ENCODE assay signal across 8 mouse cellular contexts in genomic region chr17:31833752-31834151, GRCm38 (mm10). TPM values are rescaled to one million over a fixed set of nuclear protein-coding genes. Genes with fewer than 3 reads are reported as not detected.
A peak's percentile ranks its signal among the peaks of the same experiment; 100 is the strongest.
DNase-seq lines count a peak whose midpoint lies in the region; ATAC-seq lines count a peak whose summit lies in the region.
"Had no signal": no experiment of that assay in that cellular context is flagged by ENCODE, and none has a peak within 500 bp of the region (broad histone marks: within the 10 kb centered on the region; RNA-seq: fewer than 3 reads in every experiment).

No protein-coding gene starts in this region.

- DNase-seq in lung, postnatal 25 days (ENCODE audit: low spot score), result no peak
- no peak for DNase-seq in heart, embryonic 10.5 days (ENCODE audit: low spot score)
- no peak for DNase-seq in limb, embryonic 10.5 days (ENCODE audit: low spot score)
- DNase-seq in adrenal gland, postnatal 36 days, result no peak

- H3K27ac ChIP-seq in lung, embryonic 15.5 days, result peak overlapping the region; percentile 75
- peak overlapping the region; percentile 76 for H3K27ac ChIP-seq in heart, embryonic 10.5 days
- H3K27ac ChIP-seq in limb, embryonic 10.5 days, result peak overlapping the region; percentile 74
- H3K27ac ChIP-seq in stomach, embryonic 14.5 days (ENCODE audit: low read length), result peak overlapping the region; percentile 84

- peak overlapping the region; percentile 1; the same call in 1 of the 2 replicates for H3K4me2 ChIP-seq in lung, embryonic 15.5 days
- no peak overlapping the region for H3K4me2 ChIP-seq in stomach, embryonic 14.5 days (replicated peaks; ENCODE audit: low read depth, low read length)

- H3K9me3 ChIP-seq in lung, embryonic 15.5 days, result no peaks in the 10 kb centered on the region
- H3K9me3 ChIP-seq in heart, embryonic 10.5 days, result peaks cover 3% of the 10 kb centered on the region
- H3K9me3 ChIP-seq in limb, embryonic 10.5 days (replicated peaks), result no peaks in the 10 kb centered on the region
- peaks cover 7% of the 10 kb centered on the region; the same call in 1 of the 2 replicates for H3K9me3 ChIP-seq in stomach, embryonic 14.5 days (ENCODE audit: control insufficient read depth, low read depth, low read length)

- H3K36me3 ChIP-seq in lung, embryonic 15.5 days, result no peaks in the 10 kb centered on the region
- peaks cover 6% of the 10 kb centered on the region; the same call in 1 of the 2 replicates for H3K36me3 ChIP-seq in heart, embryonic 10.5 days
- H3K36me3 ChIP-seq in limb, embryonic 10.5 days, result no peaks in the 10 kb centered on the region
- H3K36me3 ChIP-seq in stomach, embryonic 14.5 days (ENCODE audit: control insufficient read depth, insufficient read depth, low read length), result no peaks in the 10 kb centered on the region

- no peak overlapping the region for H3K9ac ChIP-seq in lung, embryonic 15.5 days
- no peak overlapping the region; the same call in 1 of the 2 replicates for H3K9ac ChIP-seq in stomach, embryonic 14.5 days (replicated peaks; ENCODE audit: low read depth, low read length)

- no peaks in the 10 kb centered on the region for H3K27me3 ChIP-seq in lung, embryonic 15.5 days
- H3K27me3 ChIP-seq in heart, embryonic 10.5 days (ENCODE audit: insufficient read depth, poor library complexity, severe bottlenecking), result no peaks in the 10 kb centered on the region
- H3K27me3 ChIP-seq in limb, embryonic 10.5 days (ENCODE audit: low read depth, poor library complexity, severe bottlenecking), result no peaks in the 10 kb centered on the region
- no peaks in the 10 kb centered on the region for H3K27me3 ChIP-seq in stomach, embryonic 14.5 days (ENCODE audit: control insufficient read depth, insufficient read depth, low read length)

- peaks cover 38% of the 10 kb centered on the region for H3K4me1 ChIP-seq in lung, embryonic 15.5 days
- peaks cover 54% of the 10 kb centered on the region for H3K4me1 ChIP-seq in heart, embryonic 10.5 days
- peaks cover 38% of the 10 kb centered on the region for H3K4me1 ChIP-seq in limb, embryonic 10.5 days
- peaks cover 21% of the 10 kb centered on the region for H3K4me1 ChIP-seq in stomach, embryonic 14.5 days (ENCODE audit: control insufficient read depth, insufficient read depth, low read length)

- no peak overlapping the region for H3K4me3 ChIP-seq in lung, embryonic 15.5 days
- H3K4me3 ChIP-seq in heart, embryonic 10.5 days, result no peak overlapping the region
- no peak overlapping the region for H3K4me3 ChIP-seq in limb, embryonic 10.5 days
- H3K4me3 ChIP-seq in stomach, embryonic 14.5 days (ENCODE audit: low read depth, low read length), result no peak overlapping the region
- H3K4me3 ChIP-seq: myocyte had no signal

- WGBS in lung, embryonic 15.5 days, result 25% methylated on average over 7 of the region's 7 CpGs
- 28% methylated on average over 7 of the region's 7 CpGs for WGBS in heart, embryonic 10.5 days
- 51% methylated on average over 7 of the region's 7 CpGs for WGBS in limb, embryonic 10.5 days
- WGBS in stomach, embryonic 14.5 days, result 29% methylated on average over 7 of the region's 7 CpGs

- no peak for ATAC-seq in lung, embryonic 15.5 days (ENCODE audit: borderline replicate concordance, extremely low read depth, low FRiP score, low TSS enrichment)
- ATAC-seq in stomach, embryonic 14.5 days (ENCODE audit: insufficient number of reproducible peaks, insufficient read depth, low FRiP score, low read depth), result peak; percentile 54; the same call in 1 of the 2 replicates
- ATAC-seq in frontal cortex, adult (ENCODE audit: low TSS enrichment), result no peak

RNA-seq across cellular contexts. Expression of gene Sik1, which starts 21.9 kb away (rescaled TPM):
- polyA plus RNA-seq in lung, embryonic 15.5 days (2015; fragmentation: Nextera tagmentation; extraction: Ambion mirVana), result 32.7 and 35.4 TPM in 2 replicates
- polyA plus RNA-seq in heart, embryonic 10.5 days (2016; fragmentation: Nextera tagmentation; extraction: Ambion mirVana), result 20.9 and 22.0 TPM in 2 replicates
- polyA plus RNA-seq in limb, embryonic 10.5 days (2016; fragmentation: Nextera tagmentation; extraction: Ambion mirVana), result 10.3 and 13.4 TPM in 2 replicates
- 19.7 and 20.8 TPM in 2 replicates for polyA plus RNA-seq in stomach, embryonic 14.5 days (2014; fragmentation: Nextera tagmentation; extraction: Ambion mirVana)
- total RNA-seq in adrenal gland, postnatal 36 days (2021), result 100 to 1,000 TPM; 124 to 127 TPM
